Mouse (Mus musculus) forebrain, embryonic 10.5 days (tissue): Measurements from ENCODE around the gene Slc25a29. TPM values are rescaled to one million over a fixed set of nuclear protein-coding genes. Genes with fewer than 3 reads are reported as not detected.

Source experiments
- DNase-seq: peaks from one replicate; pipeline ENCODE4 v3.0.0-alpha.2; 2017; ENCODE audit warnings: low spot score; ENCODE audit errors: extremely low spot score
- H3K27ac ChIP-seq: fragments of 300-500 bp; sonication (generic); 2 replicates; pipeline ENCODE4 v1.5.1; 2016; ENCODE audit warnings: mild to moderate bottlenecking
- H3K27me3 ChIP-seq: fragments of 300-500 bp; sonication (generic); 2 replicates; pipeline ENCODE4 v1.6.1; 2016; ENCODE audit warnings: mild to moderate bottlenecking; ENCODE audit not compliant: poor library complexity, severe bottlenecking
- H3K36me3 ChIP-seq: fragments of 300-500 bp; sonication (generic); replicated peaks from 2 replicates; pipeline ENCODE4 v1.6.1; 2016; ENCODE audit warnings: mild to moderate bottlenecking, moderate library complexity
- H3K4me1 ChIP-seq: fragments of 300-500 bp; sonication (generic); 2 replicates; pipeline ENCODE4 v1.6.1; 2016
- H3K4me3 ChIP-seq: fragments of 300-500 bp; sonication (generic); 2 replicates; pipeline ENCODE4 v1.5.1; 2016; ENCODE audit warnings: mild to moderate bottlenecking, moderate library complexity
- H3K9me3 ChIP-seq: fragments of 300-500 bp; sonication (generic); 2 replicates; pipeline ENCODE4 v1.6.1; 2016; ENCODE audit warnings: mild to moderate bottlenecking, moderate library complexity
- WGBS: fragments of 180-500 bp; shearing (Covaris S2); methylation state at CpG from one replicate; pipeline ENCODE4 v1.1.7; 2016; 5-methylcytosine and 5-hydroxymethylcytosine counted together
- polyA plus RNA-seq: library from polyadenylated mRNA; unstranded; fragments of >200 nt; fragmentation: Nextera tagmentation; extraction: Ambion mirVana; gene quantifications from 2 replicates; pipeline ENCODE4 v1.2.1, GENCODE M21; 2016

Gene Slc25a29
- polyA plus RNA-seq, 1 experiment from 2014 or later = 12.1 TPM

DNA sequence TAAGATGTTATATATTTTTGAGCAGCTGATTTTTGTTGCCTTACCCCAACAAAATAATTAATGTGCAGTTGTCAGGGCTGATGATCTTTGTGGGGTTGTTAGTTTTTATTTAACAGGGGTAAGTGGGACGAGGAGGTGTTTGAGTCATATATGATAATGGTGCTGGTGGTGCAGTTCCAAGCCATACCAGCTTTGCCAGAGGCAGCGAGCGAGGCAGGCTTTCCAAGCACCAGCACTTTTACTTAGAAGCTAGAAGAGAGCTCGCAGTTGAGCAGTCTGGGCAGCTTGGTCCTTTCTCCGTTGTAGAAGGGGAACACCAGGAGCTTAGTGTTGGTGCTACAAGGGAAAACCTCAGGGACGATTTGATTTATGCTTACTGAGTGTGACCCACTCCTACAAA is 23.2 kb downstream of the Slc25a29 start:
- WGBS = 88% methylated on average over 6 of the region's 6 CpGs
- H3K27ac ChIP-seq = no peak overlapping the region
- peaks cover 79% of the 10 kb centered on the region for H3K36me3 ChIP-seq
- H3K4me3 ChIP-seq = no peak overlapping the region
- no peaks in the 10 kb centered on the region for H3K27me3 ChIP-seq
- H3K4me1 ChIP-seq = no peaks in the 10 kb centered on the region
- DNase-seq = no peak
- no peaks in the 10 kb centered on the region for H3K9me3 ChIP-seq

DNA sequence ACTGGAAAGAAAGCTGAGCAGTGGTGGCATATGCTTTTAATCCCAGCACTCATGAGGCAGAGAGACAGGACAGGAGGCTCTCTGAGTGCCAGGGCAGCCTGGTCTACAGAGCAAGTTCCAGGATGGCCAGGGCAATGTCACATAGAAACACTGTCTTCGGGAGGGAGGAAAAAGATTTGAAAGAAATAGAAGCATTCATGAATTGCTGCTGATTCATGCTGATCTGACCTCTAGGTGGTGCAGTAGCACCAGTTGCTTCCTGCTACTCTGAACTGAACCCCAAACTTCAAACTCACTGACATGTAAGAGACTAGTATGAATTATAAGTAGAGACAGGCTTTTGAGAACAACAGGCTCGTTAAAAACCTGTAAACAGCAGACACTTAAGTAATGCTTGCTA is 24.6 kb downstream of the Slc25a29 start:
- peaks cover 79% of the 10 kb centered on the region for H3K36me3 ChIP-seq
- no peak overlapping the region for H3K27ac ChIP-seq
- 71% methylated on average over 2 of the region's 2 CpGs for WGBS
- H3K27me3 ChIP-seq = no peaks in the 10 kb centered on the region
- H3K9me3 ChIP-seq = no peaks in the 10 kb centered on the region
- no peak overlapping the region for H3K4me3 ChIP-seq
- H3K4me1 ChIP-seq = no peaks in the 10 kb centered on the region
- no peak for DNase-seq

DNA sequence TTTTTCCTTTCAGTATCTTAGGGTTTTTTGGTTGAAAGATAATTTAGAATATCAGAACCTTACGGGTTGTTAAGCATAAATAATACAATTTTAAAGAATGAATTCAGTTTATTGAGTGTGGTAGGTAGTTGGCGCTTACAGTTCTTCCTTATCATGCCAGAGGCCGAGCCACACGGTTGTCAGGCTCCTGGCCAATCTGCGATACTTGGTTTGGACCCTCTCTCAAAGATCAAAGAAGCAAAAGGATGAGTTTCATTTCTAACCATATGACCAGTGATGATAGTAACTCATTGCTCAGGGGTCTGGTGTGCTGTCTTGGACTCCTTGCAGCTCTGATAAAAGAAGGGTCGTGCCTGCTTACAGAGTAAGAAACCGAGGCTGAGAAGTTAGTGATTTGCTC is 25.4 kb downstream of the Slc25a29 start:
- H3K36me3 ChIP-seq = peaks cover 82% of the 10 kb centered on the region
- no peak overlapping the region for H3K27ac ChIP-seq
- WGBS = 92% methylated on average over 7 of the region's 7 CpGs
- H3K27me3 ChIP-seq = no peaks in the 10 kb centered on the region
- no peaks in the 10 kb centered on the region for H3K4me1 ChIP-seq
- no peak overlapping the region for H3K4me3 ChIP-seq
- no peak for DNase-seq
- no peaks in the 10 kb centered on the region for H3K9me3 ChIP-seq

DNA sequence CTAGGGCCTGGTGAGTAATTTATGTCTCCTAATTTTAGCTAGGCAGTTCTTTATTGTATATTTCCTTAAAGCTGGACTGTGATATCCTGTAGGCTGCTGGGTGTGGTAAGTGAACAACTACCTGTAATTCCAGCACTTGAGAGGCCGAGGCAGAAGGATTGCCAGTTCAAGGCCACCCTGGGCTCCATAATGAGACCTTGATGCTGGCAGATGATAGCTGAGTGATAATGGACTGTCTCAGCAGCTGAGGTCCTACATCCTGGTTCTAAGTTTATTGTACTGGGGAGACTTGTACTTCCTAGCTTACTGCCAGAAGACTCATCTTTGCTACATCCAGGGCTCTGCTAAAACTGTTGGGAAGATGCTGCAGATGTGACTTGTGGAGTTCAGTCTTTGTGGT is 25.9 kb downstream of the Slc25a29 start:
- H3K4me1 ChIP-seq = no peaks in the 10 kb centered on the region
- H3K36me3 ChIP-seq = peaks cover 76% of the 10 kb centered on the region
- no peak for DNase-seq
- no peak overlapping the region for H3K27ac ChIP-seq
- no peaks in the 10 kb centered on the region for H3K27me3 ChIP-seq
- no peaks in the 10 kb centered on the region for H3K9me3 ChIP-seq
- no peak overlapping the region for H3K4me3 ChIP-seq
- 85% methylated on average over 1 of the region's 1 CpGs for WGBS

DNA sequence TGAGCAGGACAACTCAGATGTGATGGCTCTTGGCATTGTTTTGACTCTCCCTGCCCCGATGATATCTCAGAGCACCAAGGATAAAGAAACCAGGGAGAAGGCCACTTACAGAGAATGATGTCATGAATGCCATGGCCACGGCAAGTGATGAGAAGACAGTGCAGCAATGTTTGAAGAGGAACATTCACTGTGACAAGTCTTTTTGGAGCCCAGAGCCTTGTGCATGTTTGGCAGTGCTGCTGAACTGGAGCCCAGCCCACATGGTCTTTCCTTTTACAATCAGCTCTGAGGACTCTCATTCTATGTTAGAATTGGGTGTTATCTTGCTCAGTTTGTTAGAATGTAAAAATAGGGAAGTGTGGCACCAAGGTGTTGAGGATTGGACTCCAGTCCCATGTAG is 27.2 kb downstream of the Slc25a29 start:
- no peak overlapping the region for H3K27ac ChIP-seq
- no peak for DNase-seq
- H3K36me3 ChIP-seq = peaks cover 65% of the 10 kb centered on the region
- H3K4me3 ChIP-seq = no peak overlapping the region
- no peaks in the 10 kb centered on the region for H3K9me3 ChIP-seq
- H3K4me1 ChIP-seq = no peaks in the 10 kb centered on the region
- H3K27me3 ChIP-seq = no peaks in the 10 kb centered on the region
- WGBS = 95% methylated on average over 2 of the region's 2 CpGs

DNA sequence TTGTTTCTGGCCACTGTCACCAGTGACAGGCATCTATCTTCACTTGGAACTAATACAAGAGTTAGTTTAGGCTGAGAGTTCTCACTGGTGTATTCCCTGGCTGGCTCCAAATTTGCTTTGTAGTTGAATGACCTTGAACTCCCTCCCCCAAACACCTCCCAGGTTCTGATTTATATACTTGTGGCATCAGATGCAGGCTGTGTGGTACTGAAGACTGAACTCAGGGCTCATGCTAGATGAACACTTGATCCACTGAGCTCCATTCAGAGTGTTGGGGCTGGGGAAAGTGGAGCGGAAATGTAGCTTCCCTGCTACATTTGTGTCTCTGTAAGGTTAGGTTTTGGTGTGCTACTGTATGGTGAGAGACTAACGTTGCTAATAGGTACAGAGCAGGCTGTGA is 31.3 kb downstream of the Slc25a29 start:
- Histone ChIP-seq H3K27me3 (no peaks in the 10 kb centered on the region), H3K4me3 (no peak overlapping the region), H3K36me3 (peaks cover 64% of the 10 kb centered on the region), H3K4me1 (peaks cover 14% of the 10 kb centered on the region), H3K9me3 (no peaks in the 10 kb centered on the region), H3K27ac (no peak overlapping the region)
- 86% methylated on average over 2 of the region's 2 CpGs for WGBS
- no peak for DNase-seq

DNA sequence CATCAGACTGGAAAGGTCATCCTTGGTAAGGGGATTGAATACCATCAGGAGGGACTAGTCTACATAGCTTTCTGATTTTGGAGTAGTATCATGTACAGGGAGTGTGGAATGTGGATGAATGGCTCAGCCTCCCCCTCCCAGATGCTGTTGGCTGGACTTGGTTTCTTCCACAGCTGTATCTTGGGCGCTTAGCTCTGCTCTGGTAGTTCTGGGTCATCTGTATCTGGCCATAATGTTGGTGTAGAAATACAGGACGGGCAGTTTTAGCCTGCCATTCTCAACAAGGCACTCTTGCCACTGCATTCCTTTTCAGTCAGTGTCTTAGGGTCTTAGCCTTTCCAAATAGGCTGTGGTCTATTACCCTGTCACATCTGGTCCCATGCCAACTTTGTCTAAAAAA is 34.1 kb downstream of the Slc25a29 start:
- no peak overlapping the region for H3K27ac ChIP-seq
- no peak overlapping the region for H3K4me3 ChIP-seq
- DNase-seq = no peak
- peaks cover 52% of the 10 kb centered on the region for H3K36me3 ChIP-seq
- H3K27me3 ChIP-seq = no peaks in the 10 kb centered on the region
- 83% methylated on average over 2 of the region's 2 CpGs for WGBS
- peaks cover 19% of the 10 kb centered on the region for H3K4me1 ChIP-seq
- H3K9me3 ChIP-seq = no peaks in the 10 kb centered on the region

DNA sequence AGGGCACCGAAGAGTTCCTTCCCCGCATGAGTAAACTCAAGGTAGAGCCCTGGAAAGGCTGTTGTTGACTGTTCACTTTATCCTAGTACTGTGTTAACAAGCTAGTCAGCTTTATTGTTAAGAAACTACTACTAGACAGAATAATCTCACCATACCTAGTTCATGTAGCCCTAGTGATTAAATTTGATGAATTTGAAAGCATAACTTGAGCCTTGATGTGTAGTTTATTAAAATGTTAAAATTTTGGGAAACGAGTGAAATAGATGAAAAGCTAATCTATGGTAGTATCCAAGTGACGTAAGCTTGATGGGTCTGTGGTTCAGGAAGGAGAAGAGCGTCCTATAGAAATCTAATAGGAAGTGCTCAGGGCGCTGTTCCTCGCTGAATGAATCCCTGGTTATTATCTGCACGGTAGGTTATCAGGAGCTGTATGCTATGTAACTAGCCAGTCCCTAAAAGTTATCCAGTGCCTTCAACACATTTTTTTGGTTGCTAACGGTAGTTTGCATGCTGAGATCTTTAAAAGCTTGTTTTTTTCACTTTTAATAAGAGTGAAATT is 40.6 kb downstream of the Slc25a29 start:
- H3K27ac ChIP-seq = peak overlapping the region; percentile 97
- peak overlapping the region; percentile 98 for H3K4me3 ChIP-seq
- peaks cover 28% of the 10 kb centered on the region for H3K36me3 ChIP-seq
- DNase-seq = no peak
- H3K27me3 ChIP-seq = no peaks in the 10 kb centered on the region
- no peaks in the 10 kb centered on the region for H3K9me3 ChIP-seq
- H3K4me1 ChIP-seq = peaks cover 39% of the 10 kb centered on the region
- WGBS = 42% methylated on average over 9 of the region's 9 CpGs

DNA sequence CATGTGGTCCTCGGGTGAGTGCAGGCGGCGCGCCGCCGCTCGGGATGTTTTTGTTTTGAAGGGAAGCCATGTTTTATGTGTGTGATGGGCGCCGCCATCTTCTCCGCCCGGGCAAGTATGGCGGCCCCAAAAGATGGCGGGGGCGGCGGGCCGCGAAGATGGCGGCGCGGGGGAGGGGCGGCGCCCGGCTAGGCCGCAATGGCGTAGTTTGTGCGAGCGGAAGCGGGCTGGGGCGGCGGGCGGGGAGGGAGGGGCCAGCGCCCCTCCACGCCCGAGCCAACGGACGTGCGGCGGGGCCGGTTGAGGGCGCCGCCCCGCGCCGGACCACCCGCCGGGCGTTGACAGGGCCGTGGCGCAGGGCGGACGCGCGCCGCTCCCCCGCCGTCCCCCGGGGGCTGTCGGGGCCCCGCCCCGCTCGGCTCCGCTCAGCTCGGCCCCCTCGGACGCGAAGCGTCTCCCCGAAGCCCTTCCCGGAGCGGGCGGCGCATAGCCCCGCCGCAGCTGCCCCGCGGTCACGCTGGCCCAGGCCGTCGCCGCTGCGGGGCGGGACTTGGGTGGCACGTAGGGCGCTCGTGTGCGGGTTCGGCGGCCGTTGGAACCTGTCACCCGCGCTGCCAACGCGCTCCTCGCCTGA is 41.5 kb downstream of the Slc25a29 start:
- WGBS = under 1% methylated on average over 83 of the region's 94 CpGs
- DNase-seq = peak; percentile 77

DNA sequence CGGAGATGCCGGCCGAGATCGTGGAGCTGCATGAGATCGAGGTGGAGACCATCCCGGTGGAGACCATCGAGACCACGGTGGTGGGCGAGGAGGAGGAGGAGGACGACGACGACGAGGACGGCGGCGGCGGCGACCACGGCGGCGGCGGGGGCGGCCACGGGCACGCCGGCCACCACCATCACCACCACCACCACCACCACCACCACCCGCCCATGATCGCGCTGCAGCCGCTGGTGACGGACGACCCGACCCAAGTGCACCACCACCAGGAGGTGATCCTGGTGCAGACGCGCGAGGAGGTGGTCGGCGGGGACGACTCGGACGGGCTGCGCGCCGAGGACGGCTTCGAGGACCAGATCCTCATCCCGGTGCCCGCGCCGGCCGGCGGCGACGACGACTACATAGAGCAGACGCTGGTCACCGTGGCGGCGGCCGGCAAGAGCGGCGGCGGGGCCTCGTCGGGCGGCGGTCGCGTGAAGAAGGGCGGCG is 42.2 kb downstream of the Slc25a29 start:
- WGBS = under 1% methylated on average over 64 of the region's 71 CpGs
- Histone ChIP-seq H3K4me1 (peaks cover 39% of the 10 kb centered on the region), H3K27ac (peak overlapping the region; percentile 97), H3K9me3 (no peaks in the 10 kb centered on the region), H3K4me3 (peak overlapping the region; percentile 98), H3K36me3 (peaks cover 14% of the 10 kb centered on the region), H3K27me3 (no peaks in the 10 kb centered on the region)
- DNase-seq = peak; percentile 41

More for the DNA sequence above, 41.5 kb downstream of the Slc25a29 start:
- no peaks in the 10 kb centered on the region for H3K27me3 ChIP-seq
- peak overlapping the region; percentile 97 for H3K27ac ChIP-seq
- peak overlapping the region; percentile 98 for H3K4me3 ChIP-seq
- H3K9me3 ChIP-seq = no peaks in the 10 kb centered on the region
- peaks cover 39% of the 10 kb centered on the region for H3K4me1 ChIP-seq
- peaks cover 20% of the 10 kb centered on the region for H3K36me3 ChIP-seq

DNA sequence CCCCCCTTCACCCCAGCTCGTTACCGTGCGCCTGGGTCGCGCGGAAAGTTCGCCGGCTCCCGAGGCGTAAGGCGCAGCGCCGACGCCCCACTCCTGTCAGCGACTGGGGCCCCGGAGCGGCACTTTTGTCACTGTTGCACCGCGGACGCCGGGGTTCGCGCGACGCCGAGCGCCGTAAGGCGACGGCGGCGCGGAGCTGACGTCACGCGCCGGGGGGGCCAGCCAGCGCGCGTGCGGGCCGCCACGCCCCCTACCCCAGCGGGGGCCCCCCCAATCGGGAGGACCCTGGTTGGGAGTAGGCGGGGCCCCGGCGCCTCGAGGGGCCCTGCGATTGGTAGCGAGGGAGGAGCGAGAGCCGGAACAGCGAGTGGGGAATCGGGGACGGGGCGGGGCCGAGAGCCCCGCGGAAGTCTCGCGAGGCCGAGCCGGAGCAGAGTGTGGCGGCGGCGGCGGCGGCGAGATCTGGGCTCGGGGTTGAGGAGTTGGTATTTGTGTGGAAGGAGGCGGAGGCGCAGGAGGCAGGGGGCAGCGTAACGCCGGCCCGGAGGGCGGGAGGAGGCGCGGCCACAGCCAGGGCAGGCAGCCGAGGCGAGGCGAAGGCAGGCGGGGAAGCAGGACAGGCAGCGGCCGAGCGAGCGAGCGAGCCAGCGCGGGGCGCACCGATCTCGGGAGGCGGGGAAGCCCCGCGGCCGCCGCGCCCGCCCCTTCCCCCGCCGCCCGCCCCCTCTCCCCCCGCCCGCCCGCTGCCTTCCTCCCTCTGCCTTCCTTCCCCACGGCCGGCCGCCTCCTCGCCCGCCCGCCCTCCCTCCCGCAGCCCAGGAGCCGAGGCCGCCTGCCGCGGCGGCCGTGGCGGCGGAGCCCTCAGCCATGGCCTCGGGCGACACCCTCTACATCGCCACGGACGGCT is 42.9 kb downstream of the Slc25a29 start, which contains the start of gene Yy1:
TSS of gene Yy1 (plus strand) at position 428 of the 907 bp plus-strand sequence.
- under 1% methylated on average over 101 of the region's 127 CpGs for WGBS
- DNase-seq = peak; percentile 97

DNA sequence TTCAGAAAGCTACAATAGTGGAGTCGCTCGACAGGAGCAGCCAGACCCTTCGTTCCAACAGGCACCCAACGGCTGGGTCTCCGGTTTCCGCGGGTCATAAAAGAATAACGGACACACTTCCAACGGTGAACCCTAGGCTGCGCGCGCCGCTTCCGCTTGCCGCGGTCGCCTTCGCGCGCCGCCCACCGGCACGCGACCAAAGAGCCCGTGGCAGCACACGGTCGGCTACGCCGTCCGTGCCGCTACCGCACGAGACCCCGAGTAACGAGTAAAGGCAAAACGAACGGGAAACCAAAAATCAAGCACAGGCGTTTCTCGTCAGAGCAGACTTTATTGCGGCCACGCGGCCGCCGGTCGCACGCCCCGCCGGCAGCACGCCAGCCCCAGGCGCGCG is 43.5 kb downstream of the Slc25a29 start:
- no peaks in the 10 kb centered on the region for H3K27me3 ChIP-seq
- peaks cover 18% of the 10 kb centered on the region for H3K36me3 ChIP-seq
- DNase-seq = peak; percentile 79
- WGBS = under 1% methylated on average over 52 of the region's 52 CpGs
- H3K27ac ChIP-seq = peak overlapping the region; percentile 97
- no peaks in the 10 kb centered on the region; the same call in 1 of the 2 replicates for H3K9me3 ChIP-seq
- H3K4me3 ChIP-seq = peak overlapping the region; percentile 98
- H3K4me1 ChIP-seq = peaks cover 39% of the 10 kb centered on the region

More for the DNA sequence above, 42.9 kb downstream of the Slc25a29 start, which contains the start of gene Yy1:
- peaks cover 39% of the 10 kb centered on the region for H3K4me1 ChIP-seq
- H3K4me3 ChIP-seq = peak within 1 kb of the TSS; percentile 98
- no peaks in the 10 kb centered on the region for H3K27me3 ChIP-seq
- H3K36me3 ChIP-seq = peaks cover 18% of the 10 kb centered on the region
- no peaks in the 10 kb centered on the region for H3K9me3 ChIP-seq
- H3K27ac ChIP-seq = peak within 1 kb of the TSS; percentile 97
